Mouse (Mus musculus): ENCODE results near the gene Pum1. TPM values are rescaled to one million over a fixed set of nuclear protein-coding genes. Genes with fewer than 3 reads are reported as not detected.
"Not testable (repeated sequence)": the region's sequence is repeated elsewhere in the genome, so short reads cannot be mapped to it uniquely, and the experiment has no call there.

Gene Pum1
- polyA plus RNA-seq, 1 experiment from 2014 or later: 59.3 TPM

DNA sequence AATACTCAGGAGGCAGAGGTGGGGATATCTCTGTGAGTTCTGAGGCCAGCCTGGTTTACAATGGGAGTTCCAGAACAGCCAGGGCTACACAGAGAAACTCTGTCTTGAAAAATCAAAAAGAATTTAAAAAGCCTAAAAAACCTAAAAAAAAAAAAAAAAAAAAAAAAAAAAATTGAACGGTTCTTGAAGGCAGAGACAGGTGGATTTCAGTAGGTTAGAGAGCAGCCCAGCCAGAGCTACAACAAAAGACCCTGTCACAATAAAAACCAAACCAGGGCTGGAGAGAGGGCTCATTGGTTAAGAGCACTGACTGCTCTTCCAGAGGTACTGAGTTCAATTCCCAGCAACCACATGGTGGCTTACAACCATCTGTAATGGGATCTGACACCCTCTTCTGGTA lies 816 bp upstream of the Pum1 start:
- not testable (repeated sequence) for H3K27me3 ChIP-seq (ENCODE audit: control insufficient read depth, insufficient read depth, low read length); H3K36me3 ChIP-seq (ENCODE audit: control insufficient read depth, insufficient read depth, low read length); H3K4me3 ChIP-seq (ENCODE audit: control insufficient read depth in 1 of 2, insufficient read depth in 1 of 2, low read depth in 1 of 2, low read length in 2 of 2); H3K9ac ChIP-seq (ENCODE audit: low read length); H3K4me2 ChIP-seq (ENCODE audit: low read length); ATAC-seq (ENCODE audit: insufficient number of reproducible peaks, insufficient read depth, low FRiP score, low read depth); H3K9me3 ChIP-seq (ENCODE audit: control insufficient read depth, low read length)
- Histone ChIP-seq H3K27ac (replicated peaks in 1 of 2; ENCODE audit: control insufficient read depth in 1 of 2, insufficient read depth in 1 of 2, low read depth in 2 of 2, low read length in 2 of 2) (0 out of 4 replicates have a peak overlapping the region, but pooled peaks of 1 of the 2 experiments have one; percentile 91), H3K4me1 (ENCODE audit: control insufficient read depth in 2 of 2, insufficient read depth in 2 of 2, low read length in 2 of 2) (peaks cover 0 to 20% of the 10 kb centered on the region in 2 experiments; a peak in 3 of 4 replicates)
- WGBS: 100% methylated on average over 1 of the region's 1 CpGs

GRCm38 (mm10) chr4:130663810-130664401 lies 785 bp downstream of the Pum1 start:
- H3K27ac ChIP-seq (replicated peaks in 1 of 2; ENCODE audit: control insufficient read depth in 1 of 2, insufficient read depth in 1 of 2, low read depth in 2 of 2, low read length in 2 of 2): peak overlapping the region; percentile 91 to 96
- WGBS: under 1% methylated on average over 22 of the region's 22 CpGs
- ATAC-seq (ENCODE audit: insufficient number of reproducible peaks, insufficient read depth, low FRiP score, low read depth): no peak
- H3K4me3 ChIP-seq (ENCODE audit: control insufficient read depth in 1 of 2, insufficient read depth in 1 of 2, low read depth in 1 of 2, low read length in 2 of 2): peak overlapping the region; percentile 87 to 92
- peaks cover 2% of the 10 kb centered on the region for H3K36me3 ChIP-seq (ENCODE audit: control insufficient read depth, insufficient read depth, low read length)
- H3K4me1 ChIP-seq (ENCODE audit: control insufficient read depth in 2 of 2, insufficient read depth in 2 of 2, low read length in 2 of 2): peaks cover 2 to 36% of the 10 kb centered on the region in 2 experiments; a peak in 3 of 4 replicates
- H3K9ac ChIP-seq (ENCODE audit: low read length): peak overlapping the region; percentile 99
- H3K4me2 ChIP-seq (ENCODE audit: low read length): peak overlapping the region; percentile 84
- no peaks in the 10 kb centered on the region for H3K27me3 ChIP-seq (ENCODE audit: control insufficient read depth, insufficient read depth, low read length)
- H3K9me3 ChIP-seq (ENCODE audit: control insufficient read depth, low read length): no peaks in the 10 kb centered on the region

DNA sequence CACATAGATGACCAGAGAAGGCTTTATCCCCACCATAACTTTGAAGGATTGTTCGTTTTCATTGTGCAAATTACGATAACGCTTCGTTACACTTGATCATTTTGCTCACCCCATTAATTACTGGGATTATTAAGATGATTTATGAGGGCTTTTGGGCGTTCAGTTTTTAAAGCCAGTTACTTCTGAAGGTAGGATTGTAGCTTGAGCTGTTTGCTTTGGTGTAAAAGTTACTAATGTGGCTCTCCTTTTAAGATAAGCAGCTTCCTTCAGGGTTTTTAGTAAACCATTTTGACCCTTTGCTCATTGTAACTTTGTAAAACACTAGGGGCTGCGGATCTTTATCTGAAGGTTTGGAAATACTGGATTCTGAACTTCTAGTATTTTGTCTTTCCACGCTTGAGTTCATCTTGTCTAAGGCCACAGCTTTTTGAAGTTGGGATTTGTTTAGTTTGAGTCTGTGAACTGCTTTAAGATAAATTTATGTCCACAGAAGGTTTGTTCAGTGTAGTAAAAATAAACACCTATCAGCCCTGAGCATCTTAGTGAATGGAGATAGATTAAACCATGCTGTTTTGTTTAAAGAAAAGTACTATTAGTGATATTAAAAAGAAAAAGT lies 1.4 kb downstream of the Pum1 start:
- Histone ChIP-seq H3K9me3 (ENCODE audit: control insufficient read depth, low read length) (no peaks in the 10 kb centered on the region), H3K27me3 (ENCODE audit: control insufficient read depth, insufficient read depth, low read length) (no peaks in the 10 kb centered on the region), H3K9ac (ENCODE audit: low read length) (peak overlapping the region; percentile 99), H3K36me3 (ENCODE audit: control insufficient read depth, insufficient read depth, low read length) (peaks cover 6% of the 10 kb centered on the region), H3K4me2 (ENCODE audit: low read length) (peak overlapping the region; percentile 84), H3K27ac (replicated peaks in 1 of 2; ENCODE audit: control insufficient read depth in 1 of 2, insufficient read depth in 1 of 2, low read depth in 2 of 2, low read length in 2 of 2) (peak overlapping the region; percentile 91 to 96), H3K4me3 (ENCODE audit: control insufficient read depth in 1 of 2, insufficient read depth in 1 of 2, low read depth in 1 of 2, low read length in 2 of 2) (peak overlapping the region; percentile 87 to 92), H3K4me1 (ENCODE audit: control insufficient read depth in 2 of 2, insufficient read depth in 2 of 2, low read length in 2 of 2) (peaks cover 2 to 38% of the 10 kb centered on the region in 2 experiments; a peak in 3 of 4 replicates)
- 3% methylated on average over 7 of the region's 7 CpGs for WGBS
- no peak for ATAC-seq (ENCODE audit: insufficient number of reproducible peaks, insufficient read depth, low FRiP score, low read depth)

DNA sequence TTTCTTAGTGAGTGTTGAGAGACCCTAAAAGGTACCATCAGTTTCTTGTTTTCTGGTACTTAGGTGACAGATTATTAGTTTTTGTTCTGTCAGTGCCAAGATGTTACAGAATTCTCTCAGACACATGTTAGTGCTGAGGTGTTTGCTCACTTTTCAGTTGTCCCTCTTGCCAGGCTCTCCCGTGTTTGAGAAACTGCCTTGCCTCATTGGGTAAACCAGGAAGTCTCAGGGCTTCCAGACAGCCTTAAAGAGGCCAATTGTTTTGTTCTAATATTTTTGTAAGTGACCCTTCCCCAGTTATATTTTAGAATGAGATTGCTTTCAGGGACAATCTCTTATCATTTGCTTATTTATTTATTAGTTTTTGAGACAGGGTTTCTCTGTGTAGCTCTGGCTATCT lies 2.1 kb downstream of the Pum1 start:
- Histone ChIP-seq H3K4me1 (ENCODE audit: control insufficient read depth in 2 of 2, insufficient read depth in 2 of 2, low read length in 2 of 2) (peaks cover 2 to 38% of the 10 kb centered on the region in 2 experiments; a peak in 3 of 4 replicates), H3K4me3 (ENCODE audit: control insufficient read depth in 1 of 2, insufficient read depth in 1 of 2, low read depth in 1 of 2, low read length in 2 of 2) (peak overlapping the region in 1 of 2 experiments; percentile 87; a peak in 2 of 4 replicates), H3K27ac (replicated peaks in 1 of 2; ENCODE audit: control insufficient read depth in 1 of 2, insufficient read depth in 1 of 2, low read depth in 2 of 2, low read length in 2 of 2) (no peak overlapping the region), H3K9ac (ENCODE audit: low read length) (peak overlapping the region; percentile 99; the same call in 1 of the 2 replicates), H3K36me3 (ENCODE audit: control insufficient read depth, insufficient read depth, low read length) (peaks cover 7% of the 10 kb centered on the region), H3K27me3 (ENCODE audit: control insufficient read depth, insufficient read depth, low read length) (no peaks in the 10 kb centered on the region), H3K9me3 (ENCODE audit: control insufficient read depth, low read length) (no peaks in the 10 kb centered on the region), H3K4me2 (ENCODE audit: low read length) (peak overlapping the region; percentile 84)
- no peak for ATAC-seq (ENCODE audit: insufficient number of reproducible peaks, insufficient read depth, low FRiP score, low read depth)
- WGBS: 0% methylated on average over 1 of the region's 1 CpGs

DNA sequence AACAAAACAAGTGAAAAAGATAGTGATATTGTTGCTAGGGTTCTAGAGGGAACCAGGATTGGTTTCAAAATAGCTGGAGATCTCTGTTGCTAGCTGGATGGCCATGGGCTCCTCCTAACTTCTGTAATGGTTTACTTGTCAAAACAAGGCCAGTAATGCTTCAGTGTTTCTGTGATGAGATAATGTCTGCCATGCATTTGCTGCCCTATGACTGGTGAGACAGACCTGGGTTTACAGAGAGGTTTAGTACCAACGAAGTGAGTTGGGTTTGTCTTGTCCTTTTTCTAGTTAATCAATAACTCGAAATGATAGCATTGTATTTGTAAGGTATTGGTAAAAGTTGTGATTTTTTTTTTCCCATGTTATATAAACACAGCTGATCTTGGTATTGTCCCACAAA lies 4.6 kb downstream of the Pum1 start:
- Histone ChIP-seq H3K27ac (replicated peaks in 1 of 2; ENCODE audit: control insufficient read depth in 1 of 2, insufficient read depth in 1 of 2, low read depth in 2 of 2, low read length in 2 of 2) (no peak overlapping the region), H3K27me3 (ENCODE audit: control insufficient read depth, insufficient read depth, low read length) (no peaks in the 10 kb centered on the region), H3K4me3 (ENCODE audit: control insufficient read depth in 1 of 2, insufficient read depth in 1 of 2, low read depth in 1 of 2, low read length in 2 of 2) (no peak overlapping the region), H3K9ac (ENCODE audit: low read length) (no peak overlapping the region), H3K36me3 (ENCODE audit: control insufficient read depth, insufficient read depth, low read length) (peaks cover 28% of the 10 kb centered on the region), H3K4me2 (ENCODE audit: low read length) (peak overlapping the region; percentile 23), H3K9me3 (ENCODE audit: control insufficient read depth, low read length) (no peaks in the 10 kb centered on the region), H3K4me1 (ENCODE audit: control insufficient read depth in 2 of 2, insufficient read depth in 2 of 2, low read length in 2 of 2) (peaks cover 2 to 44% of the 10 kb centered on the region in 2 experiments; a peak in 3 of 4 replicates)
- 70% methylated on average over 2 of the region's 2 CpGs for WGBS
- no peak for ATAC-seq (ENCODE audit: insufficient number of reproducible peaks, insufficient read depth, low FRiP score, low read depth)

DNA sequence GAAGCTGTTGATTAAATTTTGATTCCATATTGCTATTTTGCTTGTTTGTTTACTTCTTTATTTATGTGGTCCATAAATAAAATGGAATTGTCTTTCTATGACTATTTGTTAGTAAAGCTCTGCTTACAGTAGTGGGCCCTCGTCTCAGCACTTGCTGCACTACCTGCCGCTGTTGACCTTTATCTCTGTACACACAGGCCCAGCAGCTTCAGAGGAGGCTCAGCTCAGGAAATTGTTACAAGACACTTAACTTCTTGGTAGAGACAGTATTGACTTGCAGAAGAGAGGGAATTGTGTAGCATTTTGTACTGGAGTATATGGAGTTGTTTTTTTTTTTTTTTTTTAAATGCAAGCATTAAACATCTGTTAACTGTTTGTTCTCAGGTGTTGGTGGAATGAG lies 5.4 kb downstream of the Pum1 start:
- Histone ChIP-seq H3K36me3 (ENCODE audit: control insufficient read depth, insufficient read depth, low read length) (peaks cover 37% of the 10 kb centered on the region), H3K9me3 (ENCODE audit: control insufficient read depth, low read length) (no peaks in the 10 kb centered on the region), H3K4me1 (ENCODE audit: control insufficient read depth in 2 of 2, insufficient read depth in 2 of 2, low read length in 2 of 2) (peaks cover 2 to 44% of the 10 kb centered on the region in 2 experiments; a peak in 3 of 4 replicates), H3K4me3 (ENCODE audit: control insufficient read depth in 1 of 2, insufficient read depth in 1 of 2, low read depth in 1 of 2, low read length in 2 of 2) (no peak overlapping the region), H3K9ac (ENCODE audit: low read length) (no peak overlapping the region; the same call in 1 of the 2 replicates), H3K27ac (replicated peaks in 1 of 2; ENCODE audit: control insufficient read depth in 1 of 2, insufficient read depth in 1 of 2, low read depth in 2 of 2, low read length in 2 of 2) (no peak overlapping the region), H3K4me2 (ENCODE audit: low read length) (peak overlapping the region; percentile 23), H3K27me3 (ENCODE audit: control insufficient read depth, insufficient read depth, low read length) (no peaks in the 10 kb centered on the region)
- no peak for ATAC-seq (ENCODE audit: insufficient number of reproducible peaks, insufficient read depth, low FRiP score, low read depth)
- WGBS: 16% methylated on average over 2 of the region's 2 CpGs

DNA sequence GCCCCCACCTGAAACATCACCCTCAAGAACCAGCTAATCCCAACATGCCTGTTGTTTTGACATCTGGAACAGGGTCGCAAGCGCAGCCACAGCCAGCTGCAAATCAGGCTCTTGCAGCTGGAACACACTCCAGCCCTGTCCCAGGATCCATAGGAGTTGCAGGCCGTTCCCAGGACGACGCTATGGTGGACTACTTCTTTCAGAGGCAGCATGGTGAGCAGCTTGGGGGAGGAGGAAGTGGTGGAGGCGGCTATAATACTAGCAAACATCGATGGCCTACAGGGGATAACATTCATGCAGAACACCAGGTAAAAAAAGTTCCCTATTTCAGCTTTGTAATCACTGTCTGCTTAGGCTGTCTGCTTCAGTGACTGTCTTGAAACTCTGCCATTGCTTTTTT lies 5.9 kb downstream of the Pum1 start:
- Histone ChIP-seq H3K36me3 (ENCODE audit: control insufficient read depth, insufficient read depth, low read length) (peaks cover 41% of the 10 kb centered on the region), H3K4me2 (ENCODE audit: low read length) (no peak overlapping the region), H3K4me1 (ENCODE audit: control insufficient read depth in 2 of 2, insufficient read depth in 2 of 2, low read length in 2 of 2) (peaks cover 2 to 44% of the 10 kb centered on the region in 2 experiments; a peak in 3 of 4 replicates), H3K9ac (ENCODE audit: low read length) (no peak overlapping the region; the same call in 1 of the 2 replicates), H3K27me3 (ENCODE audit: control insufficient read depth, insufficient read depth, low read length) (no peaks in the 10 kb centered on the region), H3K4me3 (ENCODE audit: control insufficient read depth in 1 of 2, insufficient read depth in 1 of 2, low read depth in 1 of 2, low read length in 2 of 2) (no peak overlapping the region), H3K27ac (replicated peaks in 1 of 2; ENCODE audit: control insufficient read depth in 1 of 2, insufficient read depth in 1 of 2, low read depth in 2 of 2, low read length in 2 of 2) (no peak overlapping the region), H3K9me3 (ENCODE audit: control insufficient read depth, low read length) (no peaks in the 10 kb centered on the region)
- WGBS: 62% methylated on average over 7 of the region's 7 CpGs
- ATAC-seq (ENCODE audit: insufficient number of reproducible peaks, insufficient read depth, low FRiP score, low read depth): no peak
